Mouse (Mus musculus): ENCODE measurements at regions not wholly inside any gene's neighbourhood (a gene's known extent, or its start where the extent isn't known, plus 50 kb on each side); places are given as distances from the start of the nearest gene placed in this dataset.
A peak's percentile ranks its signal among the peaks of the same experiment; 100 is the strongest.

DNA sequence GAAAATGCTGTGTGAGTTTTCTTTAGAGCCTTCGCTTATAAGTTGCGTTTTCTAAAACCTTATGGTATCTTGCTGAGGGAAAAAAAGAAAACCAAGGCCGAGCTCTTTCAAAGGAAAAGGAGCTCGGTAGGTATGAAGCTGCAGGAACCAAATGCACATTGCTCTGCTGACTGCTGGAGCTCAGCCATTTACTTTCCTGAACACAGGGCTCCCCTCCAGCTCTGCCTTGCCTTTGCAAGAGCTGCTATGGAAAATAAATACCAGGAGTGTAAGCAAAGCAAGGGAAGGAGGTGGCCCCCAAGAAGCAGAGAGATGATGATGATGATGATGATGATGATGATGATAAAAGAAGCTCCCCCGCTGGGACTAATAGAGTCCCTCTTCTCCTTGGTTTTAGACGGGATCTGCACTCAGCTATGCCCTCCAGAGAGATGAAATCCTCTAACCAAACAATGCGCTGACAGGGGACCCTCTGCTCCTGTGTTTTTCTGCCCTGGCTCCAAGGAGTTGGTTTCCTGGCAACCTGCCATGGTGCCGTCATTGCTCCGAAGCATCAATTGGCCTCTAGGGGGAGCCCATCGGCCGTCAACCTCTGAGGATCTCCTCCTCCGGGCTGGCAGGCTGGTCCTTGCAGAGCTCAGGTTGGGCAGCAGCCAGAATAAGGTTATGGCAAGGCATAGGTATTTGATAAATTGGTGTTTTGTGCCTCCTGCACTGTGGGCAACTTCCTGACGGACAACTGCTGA lies 544.7 kb downstream of the Rnf144b start:
- Histone ChIP-seq H3K27me3 (ENCODE audit: control insufficient read depth, insufficient read depth, low read length) (no peaks in the 10 kb centered on the region), H3K9me3 (ENCODE audit: control insufficient read depth, low read length) (no peaks in the 10 kb centered on the region), H3K4me3 (ENCODE audit: insufficient read depth in 1 of 2, low read depth in 2 of 2, low read length in 2 of 2) (no peak overlapping the region), H3K9ac (replicated peaks) (no peak overlapping the region), H3K36me3 (replicated peaks; ENCODE audit: control insufficient read depth, insufficient read depth, low read depth) (no peaks in the 10 kb centered on the region), H3K4me1 (replicated peaks; ENCODE audit: control insufficient read depth in 2 of 2, insufficient read depth in 2 of 2, low read length in 1 of 2) (no peaks in the 10 kb centered on the region), H3K27ac (no peak overlapping the region), H3K4me2 (ENCODE audit: low read depth) (no peak overlapping the region)
- WGBS (ENCODE audit: insufficient replicate concordance), result 19% methylated on average over 13 of the region's 13 CpGs
- no peak for TF ChIP-seq EP300 (IDR thresholded peaks at IDR 0.05; ENCODE audit: low read depth)
- peak; percentile 80 for TF ChIP-seq CTCF (IDR thresholded peaks at IDR 0.05; ENCODE audit: low read depth)
- ATAC-seq (ENCODE audit: insufficient read depth) (no peak), DNase-seq (ENCODE audit: low read depth in 3 of 3, low spot score in 3 of 3) (peak in 2 of 3 experiments; percentile 9 to 11)

DNA sequence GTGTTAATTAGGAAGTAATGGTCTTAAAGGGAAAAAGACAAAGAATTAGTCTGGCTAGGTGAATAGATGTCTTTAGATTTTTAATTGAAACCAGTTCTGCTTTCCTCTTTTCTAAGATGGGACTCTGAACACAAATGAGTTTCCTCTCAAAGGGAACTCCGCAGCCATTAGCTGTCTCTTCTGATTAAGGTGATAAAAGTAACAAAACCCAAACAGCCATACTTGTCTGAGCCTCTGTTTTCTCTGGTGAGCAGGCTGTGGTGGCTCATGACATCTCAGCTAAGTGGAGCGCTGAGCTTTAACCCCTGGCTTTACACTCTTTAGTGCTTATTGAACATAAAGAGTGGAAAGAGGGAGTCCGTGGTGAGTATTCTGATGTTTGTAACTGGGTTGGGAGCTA lies 565.7 kb downstream of the Rnf144b start:
- no peak overlapping the region for H3K4me3 ChIP-seq (ENCODE audit: insufficient read depth in 1 of 2, low read depth in 2 of 2, low read length in 2 of 2)
- no peaks in the 10 kb centered on the region for H3K9me3 ChIP-seq (ENCODE audit: control insufficient read depth, low read length)
- H3K27me3 ChIP-seq (ENCODE audit: control insufficient read depth, insufficient read depth, low read length), result no peaks in the 10 kb centered on the region
- H3K4me2 ChIP-seq (ENCODE audit: low read depth), result no peak overlapping the region
- DNase-seq (ENCODE audit: low read depth in 3 of 3, low spot score in 3 of 3) (no peak), ATAC-seq (ENCODE audit: insufficient read depth) (no peak)
- TF ChIP-seq CTCF (IDR thresholded peaks at IDR 0.05; ENCODE audit: low read depth) (no peak), EP300 (IDR thresholded peaks at IDR 0.05; ENCODE audit: low read depth) (no peak)
- no peak overlapping the region for H3K9ac ChIP-seq (replicated peaks)
- H3K27ac ChIP-seq, result no peak overlapping the region
- H3K4me1 ChIP-seq (replicated peaks; ENCODE audit: control insufficient read depth in 2 of 2, insufficient read depth in 2 of 2, low read length in 1 of 2), result no peaks in the 10 kb centered on the region
- H3K36me3 ChIP-seq (replicated peaks; ENCODE audit: control insufficient read depth, insufficient read depth, low read depth), result no peaks in the 10 kb centered on the region
- 51% methylated on average over 3 of the region's 3 CpGs for WGBS (ENCODE audit: insufficient replicate concordance)

DNA sequence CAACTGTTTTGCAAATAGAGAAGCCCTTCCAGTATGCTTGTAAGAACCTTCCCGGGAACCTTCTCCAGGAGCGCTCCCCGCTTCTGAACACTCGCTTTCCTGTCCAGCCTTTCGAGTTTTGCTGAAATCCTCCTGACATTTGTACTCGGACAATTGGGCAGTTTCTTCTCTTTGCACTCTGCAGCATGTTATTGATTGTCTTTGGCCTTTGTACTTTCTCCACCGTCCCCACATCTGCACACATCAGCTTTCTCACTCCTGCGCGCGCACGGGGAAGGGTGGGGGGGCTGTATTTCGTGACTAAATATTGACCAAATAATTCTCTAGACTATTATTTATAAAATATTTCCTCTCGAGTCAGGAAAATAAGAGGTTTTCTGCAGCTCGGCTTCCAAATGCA lies 567.2 kb upstream of the Id4 start:
- WGBS (ENCODE audit: insufficient replicate concordance), result 65% methylated on average over 14 of the region's 14 CpGs
- peak overlapping the region; percentile 15; the same call in 1 of the 2 replicates for H3K4me2 ChIP-seq (ENCODE audit: low read depth)
- TF ChIP-seq EP300 (IDR thresholded peaks at IDR 0.05; ENCODE audit: low read depth), result no peak
- no peak for TF ChIP-seq CTCF (IDR thresholded peaks at IDR 0.05; ENCODE audit: low read depth)
- DNase-seq (ENCODE audit: low read depth in 3 of 3, low spot score in 3 of 3) (peak in 1 of 3 experiments; percentile 1), ATAC-seq (ENCODE audit: insufficient read depth) (peak; percentile 23; the same call in 1 of the 2 replicates)
- H3K27me3 ChIP-seq (ENCODE audit: control insufficient read depth, insufficient read depth, low read length), result no peaks in the 10 kb centered on the region
- no peaks in the 10 kb centered on the region for H3K4me1 ChIP-seq (replicated peaks; ENCODE audit: control insufficient read depth in 2 of 2, insufficient read depth in 2 of 2, low read length in 1 of 2)
- no peaks in the 10 kb centered on the region for H3K36me3 ChIP-seq (replicated peaks; ENCODE audit: control insufficient read depth, insufficient read depth, low read depth)
- H3K27ac ChIP-seq, result no peak overlapping the region
- no peak overlapping the region for H3K4me3 ChIP-seq (ENCODE audit: insufficient read depth in 1 of 2, low read depth in 2 of 2, low read length in 2 of 2)
- H3K9ac ChIP-seq (replicated peaks), result no peak overlapping the region
- no peaks in the 10 kb centered on the region for H3K9me3 ChIP-seq (ENCODE audit: control insufficient read depth, low read length)

DNA sequence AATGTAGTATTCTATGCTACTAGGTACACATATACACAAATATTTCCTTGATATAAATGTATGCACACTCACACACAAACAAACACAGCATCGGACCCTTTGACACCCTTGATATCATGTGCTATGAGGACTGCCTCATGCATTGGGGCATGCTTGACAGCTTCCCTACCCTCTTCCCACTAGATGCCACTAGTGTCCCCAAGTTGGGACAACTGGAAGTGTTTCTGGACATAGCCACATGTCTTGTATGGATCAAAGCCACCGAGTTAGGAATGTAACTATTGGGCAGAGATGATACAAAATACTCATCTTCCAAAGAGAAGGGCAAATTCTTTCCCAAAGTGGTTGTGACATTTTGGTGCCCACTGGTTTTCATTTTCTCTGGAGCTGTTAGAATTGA lies 565.2 kb upstream of the Id4 start:
- TF ChIP-seq CTCF (IDR thresholded peaks at IDR 0.05; ENCODE audit: low read depth) (no peak), EP300 (IDR thresholded peaks at IDR 0.05; ENCODE audit: low read depth) (no peak)
- ATAC-seq (ENCODE audit: insufficient read depth) (no peak), DNase-seq (ENCODE audit: low read depth in 3 of 3, low spot score in 3 of 3) (no peak)
- Histone ChIP-seq H3K9ac (replicated peaks) (no peak overlapping the region), H3K27me3 (ENCODE audit: control insufficient read depth, insufficient read depth, low read length) (no peaks in the 10 kb centered on the region), H3K36me3 (replicated peaks; ENCODE audit: control insufficient read depth, insufficient read depth, low read depth) (no peaks in the 10 kb centered on the region), H3K4me3 (ENCODE audit: insufficient read depth in 1 of 2, low read depth in 2 of 2, low read length in 2 of 2) (no peak overlapping the region), H3K4me1 (replicated peaks; ENCODE audit: control insufficient read depth in 2 of 2, insufficient read depth in 2 of 2, low read length in 1 of 2) (no peaks in the 10 kb centered on the region), H3K27ac (no peak overlapping the region), H3K4me2 (ENCODE audit: low read depth) (no peak overlapping the region), H3K9me3 (ENCODE audit: control insufficient read depth, low read length) (no peaks in the 10 kb centered on the region)
- 56% methylated on average over 2 of the region's 2 CpGs for WGBS (ENCODE audit: insufficient replicate concordance)

DNA sequence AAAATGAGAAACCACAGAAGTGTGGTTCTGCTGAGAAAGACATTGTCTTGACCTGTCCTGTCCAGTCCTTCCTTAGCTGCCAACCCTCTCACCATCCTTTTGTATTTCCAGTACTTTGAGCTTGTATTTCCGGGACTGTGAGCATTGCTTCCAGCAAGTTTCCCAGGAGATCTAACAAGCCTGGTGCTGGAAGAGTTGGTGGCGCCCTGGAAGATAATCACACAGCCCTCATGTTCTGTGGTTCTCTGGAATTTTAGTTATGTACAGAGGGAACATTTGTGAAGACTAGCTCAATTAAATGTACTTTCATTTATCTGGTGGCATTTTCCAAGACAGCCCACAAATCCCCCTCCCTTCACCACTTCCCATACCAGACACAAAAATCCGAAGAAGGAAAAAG lies 560.5 kb upstream of the Id4 start:
- Histone ChIP-seq H3K9ac (replicated peaks) (no peak overlapping the region), H3K27me3 (ENCODE audit: control insufficient read depth, insufficient read depth, low read length) (no peaks in the 10 kb centered on the region), H3K4me2 (ENCODE audit: low read depth) (no peak overlapping the region), H3K4me3 (ENCODE audit: insufficient read depth in 1 of 2, low read depth in 2 of 2, low read length in 2 of 2) (no peak overlapping the region), H3K36me3 (replicated peaks; ENCODE audit: control insufficient read depth, insufficient read depth, low read depth) (no peaks in the 10 kb centered on the region), H3K9me3 (ENCODE audit: control insufficient read depth, low read length) (no peaks in the 10 kb centered on the region), H3K27ac (no peak overlapping the region), H3K4me1 (replicated peaks; ENCODE audit: control insufficient read depth in 2 of 2, insufficient read depth in 2 of 2, low read length in 1 of 2) (no peaks in the 10 kb centered on the region)
- no peak for DNase-seq (ENCODE audit: low read depth in 3 of 3, low spot score in 3 of 3)
- TF ChIP-seq EP300 (IDR thresholded peaks at IDR 0.05; ENCODE audit: low read depth) (no peak), CTCF (IDR thresholded peaks at IDR 0.05; ENCODE audit: low read depth) (no peak)
- no peak for ATAC-seq (ENCODE audit: insufficient read depth)
- 46% methylated on average over 3 of the region's 3 CpGs for whole genome bisulfite sequencing (ENCODE audit: insufficient replicate concordance)
